Mouse (Mus musculus) urinary bladder, adult 2 months (tissue): Measurements from ENCODE around the gene Grid1. TPM values are rescaled to one million over a fixed set of nuclear protein-coding genes. Genes with fewer than 3 reads are reported as not detected.

Experiments used
- DNase-seq: peaks from one replicate; pipeline ENCODE4 v3.0.0; 2022; ENCODE audit warnings: low spot score
- polyA plus RNA-seq: library from polyadenylated mRNA; depleted of rRNA; stranded (reverse); fragments of >200 nt; gene quantifications from 2 replicates; pipeline ENCODE4 v1.2.3, GENCODE M21; 2012

Gene Grid1
- polyA plus RNA-seq, 1 experiment, result 0.07 TPM

- no peak for DNase-seq
Measured at GRCm38 (mm10) chr14:35198447-35198846, 378.5 kb downstream of the Grid1 start.

- no peak for DNase-seq
Measured at GRCm38 (mm10) chr14:35198899-35199298, 379.0 kb downstream of the Grid1 start.

- no peak for DNase-seq
Measured at GRCm38 (mm10) chr14:35209444-35209843, 389.5 kb downstream of the Grid1 start.

GRCm38 (mm10) chr14:35219021-35219420, 399.1 kb downstream of the Grid1 start:
- DNase-seq, result no peak

- no peak for DNase-seq
Measured at GRCm38 (mm10) chr14:35222196-35222595, 402.3 kb downstream of the Grid1 start.

DNA sequence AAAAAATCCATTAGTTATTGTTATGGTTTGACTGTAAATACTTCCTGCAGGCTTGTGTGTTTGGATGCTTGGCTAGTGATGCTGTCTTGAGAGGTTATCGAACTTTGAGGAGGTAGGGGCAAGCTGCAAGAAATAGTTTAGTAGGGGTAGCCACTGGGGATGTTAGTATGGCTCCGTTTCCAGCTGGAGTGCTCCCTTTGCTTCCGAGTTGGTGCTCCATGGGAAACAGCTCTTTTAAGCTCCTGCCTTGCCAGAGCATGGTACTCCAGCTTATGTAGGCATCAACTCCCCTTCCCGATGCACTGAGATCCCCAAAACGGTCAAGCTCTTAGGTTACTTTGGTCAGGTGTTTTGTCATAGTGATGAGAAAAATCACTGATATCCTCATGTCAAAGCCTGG, 407.7 kb downstream of the Grid1 start:
- DNase-seq, result no peak

DNA sequence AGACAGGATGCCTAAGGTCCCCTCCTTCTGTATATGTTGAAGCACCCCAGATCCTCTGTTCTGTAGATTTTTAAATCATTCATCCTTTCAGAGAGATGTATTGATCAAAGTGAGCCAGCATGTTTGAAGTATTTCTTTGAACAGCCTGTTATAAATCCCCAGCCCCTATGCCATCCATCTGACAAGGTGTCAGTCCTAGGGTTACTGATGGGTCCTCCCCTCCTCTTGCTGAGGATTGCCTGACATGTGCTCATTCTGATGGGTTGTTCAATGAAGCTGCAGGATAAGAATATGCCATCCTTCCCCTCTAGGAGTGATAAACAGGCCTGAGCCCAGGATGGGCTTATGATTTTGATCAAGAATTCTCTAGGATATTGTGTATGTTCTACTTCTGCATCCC, 411.5 kb downstream of the Grid1 start:
- no peak for DNase-seq

- DNase-seq, result no peak
Measured at GRCm38 (mm10) chr14:35242882-35243281, 423.0 kb downstream of the Grid1 start.

GRCm38 (mm10) chr14:35244776-35245548, 425.1 kb downstream of the Grid1 start:
- no peak for DNase-seq

DNA sequence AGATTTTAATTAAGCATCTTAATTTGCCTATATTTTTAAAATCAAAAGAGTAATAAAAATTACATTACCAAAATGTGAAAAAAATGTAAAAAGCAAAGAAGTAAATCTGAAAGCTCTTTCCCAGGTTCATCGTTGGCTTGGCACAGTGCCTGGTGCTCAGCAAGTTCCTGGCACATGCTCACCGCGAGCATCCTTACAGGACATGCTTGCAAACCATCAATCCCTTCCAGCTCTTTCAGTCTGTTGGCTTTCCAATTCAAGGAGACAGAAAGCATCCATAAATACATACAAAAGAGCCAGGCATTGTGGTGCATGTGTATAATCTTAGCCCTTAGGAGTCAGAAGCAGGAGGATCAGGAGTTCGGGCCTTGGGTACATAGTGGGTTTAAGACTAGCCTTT, 430.5 kb downstream of the Grid1 start:
- DNase-seq, result no peak

DNA sequence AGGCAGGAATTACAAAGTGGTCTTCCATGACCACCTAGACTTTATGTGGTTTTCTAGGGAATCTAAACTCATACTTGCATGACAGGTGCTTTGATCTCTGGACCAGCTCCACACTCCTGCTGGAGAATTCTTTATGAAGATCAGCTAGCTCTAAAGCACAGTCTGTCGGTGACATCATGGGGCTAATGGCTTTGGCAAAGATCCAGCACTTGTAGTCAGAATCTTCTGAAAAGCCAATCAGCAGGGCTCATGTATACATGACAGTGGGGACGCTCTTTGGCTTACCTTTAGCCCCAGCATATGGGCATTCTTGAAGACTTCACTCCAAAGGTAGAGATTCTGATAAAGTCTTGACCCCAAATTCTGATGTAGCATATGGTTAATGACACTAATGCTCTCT, 434.6 kb downstream of the Grid1 start:
- no peak for DNase-seq

- no peak for DNase-seq
Measured at GRCm38 (mm10) chr14:35270260-35270659, 450.4 kb downstream of the Grid1 start.

DNA sequence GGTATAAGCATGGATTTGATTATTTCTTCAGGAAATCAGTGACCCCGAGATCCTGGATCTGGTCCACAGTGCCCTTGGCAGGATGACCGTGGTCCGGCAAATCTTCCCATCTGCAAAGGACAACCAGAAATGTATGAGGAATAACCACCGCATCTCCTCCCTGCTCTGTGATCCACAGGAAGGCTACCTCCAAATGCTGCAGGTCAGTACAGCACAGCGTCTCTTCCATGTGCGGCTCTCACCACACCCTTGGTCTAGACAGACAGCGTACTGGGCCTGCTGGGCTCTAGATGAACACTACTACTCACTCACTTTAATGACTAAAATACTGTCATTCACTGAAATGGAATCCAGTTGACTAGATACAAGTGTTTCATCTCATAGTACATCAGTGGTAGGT, 489.3 kb downstream of the Grid1 start:
- DNase-seq, result no peak

GRCm38 (mm10) chr14:35313380-35314299, 493.7 kb downstream of the Grid1 start:
- no peak for DNase-seq

DNA sequence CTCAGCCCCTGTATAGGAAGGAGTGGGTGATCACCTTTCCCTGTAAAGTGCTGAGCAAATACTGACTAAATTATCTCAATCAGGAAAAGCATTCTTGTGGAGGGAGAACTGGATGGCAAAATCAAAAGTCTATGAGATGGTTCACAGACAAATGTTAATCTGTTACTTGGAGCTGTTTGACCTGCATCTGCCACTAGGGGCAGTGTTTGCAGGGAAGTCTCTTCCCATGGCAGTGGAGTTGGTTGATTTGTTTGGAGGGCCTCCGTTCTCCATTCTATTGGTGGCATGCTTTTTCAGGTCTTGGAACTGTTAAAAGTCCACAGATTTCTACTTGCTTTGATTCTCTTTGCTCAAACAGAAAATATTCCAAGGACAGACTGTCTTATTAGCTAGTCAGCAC, 506.4 kb downstream of the Grid1 start:
- DNase-seq, result no peak

GRCm38 (mm10) chr14:35336561-35336960, 516.7 kb downstream of the Grid1 start:
- no peak for DNase-seq

GRCm38 (mm10) chr14:35356011-35356410, 536.1 kb downstream of the Grid1 start:
- no peak for DNase-seq

- no peak for DNase-seq
Measured at GRCm38 (mm10) chr14:35356480-35357085, 536.7 kb downstream of the Grid1 start.

DNA sequence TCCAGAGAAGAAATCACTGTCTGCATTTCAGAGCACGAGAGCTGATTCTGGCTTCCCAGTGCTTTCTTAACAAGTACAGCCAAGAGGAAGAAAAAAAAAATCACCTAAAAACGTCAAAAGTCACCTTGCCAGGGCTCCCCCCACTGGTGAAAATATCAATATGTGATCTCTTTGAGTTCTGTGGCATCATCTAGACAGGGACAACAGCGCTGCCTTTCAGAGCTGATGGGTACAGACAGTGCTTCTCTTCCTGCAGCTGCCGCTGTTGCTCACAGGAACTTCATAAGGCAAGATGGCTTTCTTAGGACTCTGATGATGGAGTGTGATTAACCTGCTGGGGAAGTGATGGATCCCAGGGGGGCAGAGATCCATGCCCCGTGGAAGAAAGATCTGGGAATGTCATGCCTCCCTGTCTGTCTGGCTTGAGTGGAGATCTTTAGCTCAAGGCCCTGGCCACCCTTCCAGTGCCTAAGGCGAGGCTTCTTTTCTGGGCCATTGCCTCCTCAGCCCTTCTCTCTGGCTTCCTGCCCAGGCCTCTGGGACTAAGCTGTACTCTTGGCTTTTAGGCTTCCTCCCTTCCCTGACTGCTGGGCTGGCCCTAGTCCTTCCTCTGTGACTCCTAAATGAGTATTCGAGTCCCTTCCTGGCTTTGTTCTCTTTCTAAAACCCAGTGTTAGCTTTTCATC, 538.4 kb downstream of the Grid1 start:
- DNase-seq, result no peak

- DNase-seq, result no peak
Measured at GRCm38 (mm10) chr14:35365177-35365944, 545.5 kb downstream of the Grid1 start.

GRCm38 (mm10) chr14:35374374-35374773, 554.5 kb downstream of the Grid1 start:
- no peak for DNase-seq
